Mouse (Mus musculus) CH12.LX (cell line): Measurements from ENCODE around the gene Klrb1b.

Experiments used
- CTCF ChIP-seq, 2 experiments: IDR thresholded peaks in 1 of 2; conservative IDR thresholded peaks in 1 of 2; 2 replicates each; pipeline ENCODE4 v1.5.1; 2011 to 2012; ENCODE audit warnings: low read depth in 2 of 2, low read length in 2 of 2, improper control_type of control experiment in 1 of 2, inconsistent platforms in 1 of 2, mild to moderate bottlenecking in 1 of 2, moderate library complexity in 1 of 2
- ETS1 ChIP-seq: conservative IDR thresholded peaks from 2 replicates; pipeline ENCODE4 v1.6.1; 2012; ENCODE audit warnings: low read depth, mild to moderate bottlenecking, inconsistent platforms, low read length, improper control_type of control experiment, moderate library complexity

GRCm38 (mm10) chr6:128836955-128837334 lies 10.8 kb upstream of the Klrb1b start:
- TF ChIP-seq ETS1 = no peak
- TF ChIP-seq CTCF (conservative IDR thresholded peaks at IDR 0.05 in 1 of 2, IDR thresholded peaks at IDR 0.05 in 1 of 2; ENCODE audit: low read depth in 2 of 2, low read length in 2 of 2) = no peak
